In genomic region chr10:120474301-120474700, GRCm38 (mm10) we compare ENCODE assay signal across 7 mouse cellular contexts. TPM values are rescaled to one million over a fixed set of nuclear protein-coding genes. Genes with fewer than 3 reads are reported as not detected.
DNase-seq lines count a peak whose midpoint lies in the region; ATAC-seq and TF ChIP-seq lines count a peak whose summit lies in the region.

No protein-coding gene starts in this region.

- H3K9me3 ChIP-seq in ES-E14 (ENCODE audit: control insufficient read depth, insufficient read depth, low read depth, low read length): no peaks in the 10 kb centered on the region
- H3K9me3 ChIP-seq in heart, embryonic 14.5 days (ENCODE audit: control insufficient read depth, low read length): no peaks in the 10 kb centered on the region
- no peaks in the 10 kb centered on the region for H3K9me3 ChIP-seq in limb, embryonic 10.5 days (replicated peaks)
- no peaks in the 10 kb centered on the region for H3K9me3 ChIP-seq in neural tube, embryonic 14.5 days (ENCODE audit: control insufficient read depth, low read length)

- no peak overlapping the region for H3K27ac ChIP-seq in ES-E14 (ENCODE audit: insufficient read depth, low read depth, low read length, poor library complexity, severe bottlenecking)
- H3K27ac ChIP-seq in heart, embryonic 14.5 days (replicated peaks in 1 of 2; ENCODE audit: control insufficient read depth in 1 of 2, insufficient read depth in 1 of 2, low read depth in 2 of 2, low read length in 2 of 2): peak overlapping the region in 1 of 2 experiments; percentile 17; a peak in 1 of 4 replicates
- H3K27ac ChIP-seq in limb, embryonic 10.5 days: peak overlapping the region; percentile 100
- H3K27ac ChIP-seq in neural tube, embryonic 14.5 days (ENCODE audit: low read depth, low read length): no peak overlapping the region

- H3K9ac ChIP-seq in ES-E14 (ENCODE audit: insufficient read depth, low read depth, low read length, poor library complexity, severe bottlenecking): peak overlapping the region; percentile 31; the same call in 1 of the 2 replicates
- peak overlapping the region; percentile 88 for H3K9ac ChIP-seq in heart, embryonic 14.5 days (ENCODE audit: low read length)
- H3K9ac ChIP-seq in neural tube, embryonic 14.5 days (replicated peaks; ENCODE audit: low read depth, low read length): peak overlapping the region; percentile 74; the same call in 1 of the 2 replicates

- peaks cover 0 to 5% of the 10 kb centered on the region in 2 experiments; a peak in 2 of 4 replicates for H3K4me1 ChIP-seq in ES-E14 (ENCODE audit: control insufficient read depth in 2 of 2, insufficient read depth in 2 of 2, low read length in 2 of 2, poor library complexity in 1 of 2)
- peaks cover 0 to 5% of the 10 kb centered on the region in 2 experiments; a peak in 1 of 4 replicates for H3K4me1 ChIP-seq in heart, embryonic 14.5 days (ENCODE audit: control insufficient read depth in 2 of 2, insufficient read depth in 2 of 2, low read length in 2 of 2)
- peaks cover 50% of the 10 kb centered on the region for H3K4me1 ChIP-seq in limb, embryonic 10.5 days
- H3K4me1 ChIP-seq in neural tube, embryonic 14.5 days (ENCODE audit: control insufficient read depth, insufficient read depth, low read length): peaks cover 27% of the 10 kb centered on the region

- ATAC-seq in heart, embryonic 14.5 days (ENCODE audit: insufficient number of reproducible peaks, insufficient read depth, low FRiP score, low read depth): no peak
- no peak for ATAC-seq in neural tube, embryonic 14.5 days (ENCODE audit: low read depth)

- no peaks in the 10 kb centered on the region for H3K27me3 ChIP-seq in heart, embryonic 14.5 days (ENCODE audit: control insufficient read depth, insufficient read depth, low read length)
- H3K27me3 ChIP-seq in limb, embryonic 10.5 days (ENCODE audit: low read depth, poor library complexity, severe bottlenecking): no peaks in the 10 kb centered on the region
- H3K27me3 ChIP-seq in neural tube, embryonic 14.5 days (ENCODE audit: control insufficient read depth, insufficient read depth, low read length): no peaks in the 10 kb centered on the region

- peak overlapping the region; percentile 100 for H3K4me2 ChIP-seq in heart, embryonic 14.5 days (ENCODE audit: low read length)
- peak overlapping the region; percentile 93 for H3K4me2 ChIP-seq in neural tube, embryonic 14.5 days (ENCODE audit: low read depth, low read length)

- H3K36me3 ChIP-seq in ES-E14 (ENCODE audit: control insufficient read depth, insufficient read depth, low read length, poor library complexity, severe bottlenecking): no peaks in the 10 kb centered on the region
- H3K36me3 ChIP-seq in heart, embryonic 14.5 days (ENCODE audit: control insufficient read depth, insufficient read depth, low read length): peaks cover 9% of the 10 kb centered on the region; the same call in 1 of the 2 replicates
- peaks cover 39% of the 10 kb centered on the region for H3K36me3 ChIP-seq in limb, embryonic 10.5 days
- no peaks in the 10 kb centered on the region for H3K36me3 ChIP-seq in neural tube, embryonic 14.5 days (ENCODE audit: control insufficient read depth, insufficient read depth, low read length)

- in situ Hi-C loops in ES-E14 (cut with MboI; ENCODE audit: low sequenced_read_pairs in 2 of 2, unreplicated experiment in 2 of 2): no loop called here

- peak overlapping the region; percentile 61 to 79 for H3K4me3 ChIP-seq in ES-E14 (ENCODE audit: insufficient read depth in 1 of 2, low read depth in 1 of 2, low read length in 2 of 2, poor library complexity in 1 of 2, severe bottlenecking in 1 of 2)
- H3K4me3 ChIP-seq in heart, embryonic 14.5 days (ENCODE audit: control insufficient read depth in 1 of 2, insufficient read depth in 1 of 2, low read depth in 1 of 2, low read length in 2 of 2): peak overlapping the region; percentile 80 to 83
- H3K4me3 ChIP-seq in limb, embryonic 10.5 days: peak overlapping the region; percentile 100
- H3K4me3 ChIP-seq in neural tube, embryonic 14.5 days (ENCODE audit: low read depth, low read length): peak overlapping the region; percentile 61

- 1% methylated on average over 20 of the region's 20 CpGs for WGBS in heart, embryonic 14.5 days
- WGBS in limb, embryonic 10.5 days: under 1% methylated on average over 20 of the region's 20 CpGs
- WGBS in neural tube, embryonic 14.5 days: 1% methylated on average over 20 of the region's 20 CpGs

- DNase-seq in ES-E14 (ENCODE audit: low read depth, low spot score): peak; percentile 50
- peak; percentile 56 for DNase-seq in adrenal gland, postnatal 14 days
- peak; percentile 75 for DNase-seq in limb, embryonic 10.5 days (ENCODE audit: low spot score)
- DNase-seq in cerebellum, adult 18-20 months: no peak
- DNase-seq in layer of hippocampus, adult 18-20 months (ENCODE audit: low spot score in 2 of 2): no peak

TF ChIP-seq in ES-E14, 5 proteins besides CTCF, POLR2A, EP300 and RAD21:
- TF ChIP-seq ZNF384 (IDR thresholded peaks at IDR 0.05; ENCODE audit: low read depth, low read length) (no peak), ZC3H11A (IDR thresholded peaks at IDR 0.05; ENCODE audit: borderline replicate concordance, low read depth, low read length) (no peak), HCFC1 (IDR thresholded peaks at IDR 0.05; ENCODE audit: borderline replicate concordance, insufficient read depth, low read length) (no peak), MAFK (IDR thresholded peaks at IDR 0.05; ENCODE audit: insufficient read depth, low read depth, low read length) (no peak), CHD2 (IDR thresholded peaks at IDR 0.05; ENCODE audit: low read depth, low read length) (no peak)

RNA-seq across cellular contexts. Expression of gene Hmga2, which starts 2.0 kb away (rescaled TPM):
- total RNA-seq in ES-E14 (2012; rRNA removed): 5.8 and 21.6 TPM in 2 replicates
- 6.5 and 6.9 TPM in 2 replicates for total RNA-seq in adrenal gland, postnatal 14 days (2021)
- 4.0 and 4.6 TPM in 2 replicates for polyA plus RNA-seq in heart, embryonic 14.5 days (2014; fragmentation: Nextera tagmentation; extraction: Ambion mirVana)
- polyA plus RNA-seq in limb, embryonic 10.5 days (2016; fragmentation: Nextera tagmentation; extraction: Ambion mirVana): 129 and 160 TPM in 2 replicates
- 3.4 and 3.7 TPM in 2 replicates for polyA plus RNA-seq in neural tube, embryonic 14.5 days (2014; fragmentation: Nextera tagmentation; extraction: Ambion mirVana)
- total RNA-seq in layer of hippocampus, adult 18-20 months (2021): under 1 TPM; 0.07 to 0.18 TPM

Comparison
In these comparisons a context has a peak if more than half of its experiments do, and no peak if none do; other contexts are left out.
1. DNase-seq: peak in ES-E14 (single experiment), adrenal gland, postnatal 14 days (single experiment) and limb, embryonic 10.5 days (single experiment); none in cerebellum, adult 18-20 months (0 of 2) and layer of hippocampus, adult 18-20 months (0 of 2).
2. H3K9ac ChIP-seq: peak in every context shown above with its lines; median percentile 88 in heart, embryonic 14.5 days; 74 in neural tube, embryonic 14.5 days; 31 in ES-E14.
3. Peak in every context shown above with its lines, with median percentiles within 50 percentile points of each other: H3K4me3 ChIP-seq.